Mouse (Mus musculus) E14TG2a.4 (cell line): ENCODE results near the gene Srarp.

Source experiments
- H3K27me3 ChIP-seq: 2 replicates; pipeline ENCODE4 v1.6.1; 2014; ENCODE audit warnings: low read length, control low read depth; ENCODE audit not compliant: insufficient read depth
- H3K36me3 ChIP-seq: 2 replicates; pipeline ENCODE4 v1.6.1; 2014; ENCODE audit warnings: low read length, control low read depth; ENCODE audit not compliant: insufficient read depth
- H3K4me1 ChIP-seq: replicated peaks from 2 replicates; pipeline ENCODE4 v1.6.1; 2014; ENCODE audit warnings: low read depth, low read length, control low read depth
- H3K4me3 ChIP-seq: replicated peaks from 2 replicates; pipeline ENCODE4 v1.5.1; 2014; ENCODE audit warnings: mild to moderate bottlenecking, low read length
- H3K9me3 ChIP-seq: 2 replicates; pipeline ENCODE4 v1.6.1; 2014; ENCODE audit warnings: low read length, control low read depth
- CTCF ChIP-seq: conservative IDR thresholded peaks from 2 replicates; pipeline ENCODE4 v1.5.1; 2014; ENCODE audit warnings: low read length
- NANOG ChIP-seq: IDR thresholded peaks from 2 replicates; pipeline ENCODE4 v1.6.1; 2014; ENCODE audit warnings: borderline replicate concordance, low read length, mixed read lengths
- POU5F1 ChIP-seq: IDR thresholded peaks from 2 replicates; pipeline ENCODE4 v1.6.1; 2014; ENCODE audit warnings: low read length, borderline replicate concordance

Srarp gene

GRCm38 (mm10) chr4:141469343-141469742 lies 33.4 kb upstream of the Srarp start:
- H3K4me1 ChIP-seq: peaks cover 68% of the 10 kb centered on the region
- TF ChIP-seq POU5F1 (no peak), NANOG (no peak), CTCF (no peak)
- H3K4me3 ChIP-seq: no peak overlapping the region
- H3K9me3 ChIP-seq: no peaks in the 10 kb centered on the region
- H3K36me3 ChIP-seq: peaks cover 98% of the 10 kb centered on the region
- no peaks in the 10 kb centered on the region for H3K27me3 ChIP-seq

DNA sequence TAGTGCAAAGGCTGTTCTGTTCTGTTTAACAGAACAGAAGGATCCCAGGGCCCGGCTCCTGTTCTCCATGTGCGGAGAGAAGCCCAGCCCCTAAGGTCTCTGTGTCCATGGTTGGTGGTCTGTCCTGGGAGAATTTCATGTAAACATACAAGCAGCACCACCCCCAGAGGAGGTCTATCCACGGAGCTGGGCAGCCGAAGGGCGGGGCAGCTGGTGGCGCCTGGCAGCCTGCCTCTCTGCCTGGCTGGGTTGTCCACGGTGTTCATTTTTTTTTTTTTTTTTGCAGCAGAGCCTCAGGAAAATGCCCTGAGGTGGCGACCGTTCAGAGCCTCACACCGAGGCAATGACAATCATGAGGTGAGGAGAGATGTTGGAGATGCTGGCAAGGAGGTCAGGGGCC lies 32.7 kb upstream of the Srarp start:
- H3K36me3 ChIP-seq: peaks cover 98% of the 10 kb centered on the region
- H3K27me3 ChIP-seq: no peaks in the 10 kb centered on the region
- TF ChIP-seq NANOG (no peak), CTCF (no peak), POU5F1 (no peak)
- H3K4me3 ChIP-seq: no peak overlapping the region
- peaks cover 68% of the 10 kb centered on the region for H3K4me1 ChIP-seq
- H3K9me3 ChIP-seq: no peaks in the 10 kb centered on the region

- Histone ChIP-seq H3K36me3 (peaks cover 98% of the 10 kb centered on the region), H3K4me3 (no peak overlapping the region), H3K27me3 (no peaks in the 10 kb centered on the region), H3K4me1 (peaks cover 68% of the 10 kb centered on the region), H3K9me3 (no peaks in the 10 kb centered on the region)
- no peak for TF ChIP-seq CTCF
- no peak for TF ChIP-seq NANOG
- TF ChIP-seq POU5F1: no peak
These were observed 31.6 kb upstream of the Srarp start for GRCm38 (mm10) chr4:141467581-141467927.

- TF ChIP-seq NANOG (no peak), POU5F1 (no peak)
- Histone ChIP-seq H3K36me3 (peaks cover 98% of the 10 kb centered on the region), H3K4me1 (peaks cover 68% of the 10 kb centered on the region), H3K27me3 (no peaks in the 10 kb centered on the region), H3K4me3 (no peak overlapping the region), H3K9me3 (no peaks in the 10 kb centered on the region)
These were observed 31.1 kb upstream of the Srarp start for GRCm38 (mm10) chr4:141466844-141467580.

- peaks cover 68% of the 10 kb centered on the region for H3K4me1 ChIP-seq
- peaks cover 98% of the 10 kb centered on the region for H3K36me3 ChIP-seq
- no peak overlapping the region for H3K4me3 ChIP-seq
- TF ChIP-seq POU5F1: no peak
- no peak for TF ChIP-seq CTCF
- no peak for TF ChIP-seq NANOG
- H3K27me3 ChIP-seq: no peaks in the 10 kb centered on the region
- H3K9me3 ChIP-seq: no peaks in the 10 kb centered on the region
These were observed 30.4 kb upstream of the Srarp start for GRCm38 (mm10) chr4:141466289-141466795.

DNA sequence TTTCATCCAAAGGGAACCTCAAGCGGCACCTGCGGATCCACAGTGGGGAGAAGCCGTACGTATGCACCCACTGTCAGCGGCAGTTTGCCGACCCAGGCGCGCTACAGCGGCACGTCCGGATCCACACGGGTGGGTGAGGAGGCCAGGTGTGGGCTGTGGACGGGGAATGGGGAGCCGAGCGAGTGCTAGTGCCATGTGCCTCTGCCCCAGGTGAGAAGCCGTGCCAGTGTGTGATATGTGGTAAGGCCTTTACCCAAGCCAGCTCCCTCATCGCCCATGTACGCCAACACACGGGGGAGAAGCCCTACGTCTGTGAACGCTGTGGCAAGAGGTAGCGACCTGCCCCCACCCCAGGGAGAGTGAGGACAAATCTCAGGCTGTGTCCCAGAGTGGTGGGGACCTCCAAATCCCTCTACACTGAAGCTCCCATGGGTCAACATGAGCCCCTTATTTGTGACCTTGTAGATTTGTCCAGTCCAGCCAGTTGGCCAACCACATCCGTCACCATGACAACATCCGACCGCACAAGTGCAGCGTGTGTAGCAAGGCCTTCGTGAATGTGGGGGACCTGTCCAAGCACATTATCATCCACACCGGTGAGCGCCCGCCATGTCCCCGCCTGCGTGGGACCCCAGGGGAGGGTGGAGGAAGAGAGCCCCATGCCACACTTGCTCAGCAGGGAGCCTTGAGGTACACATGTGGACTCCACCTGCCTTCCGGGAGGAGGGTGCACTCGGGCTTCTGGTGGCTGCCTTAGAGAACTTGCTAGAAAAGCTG lies 29.8 kb upstream of the Srarp start:
- peaks cover 92% of the 10 kb centered on the region for H3K36me3 ChIP-seq
- TF ChIP-seq CTCF: no peak
- no peak for TF ChIP-seq NANOG
- no peak for TF ChIP-seq POU5F1
- H3K4me1 ChIP-seq: peaks cover 72% of the 10 kb centered on the region
- no peaks in the 10 kb centered on the region for H3K27me3 ChIP-seq
- H3K4me3 ChIP-seq: no peak overlapping the region
- no peaks in the 10 kb centered on the region for H3K9me3 ChIP-seq

- TF ChIP-seq POU5F1: no peak
- H3K9me3 ChIP-seq: no peaks in the 10 kb centered on the region
- H3K4me3 ChIP-seq: peak overlapping the region; percentile 70
- H3K36me3 ChIP-seq: peaks cover 91% of the 10 kb centered on the region
- H3K27me3 ChIP-seq: no peaks in the 10 kb centered on the region
- H3K4me1 ChIP-seq: peaks cover 74% of the 10 kb centered on the region
These were observed 28.8 kb upstream of the Srarp start for GRCm38 (mm10) chr4:141464722-141465121.

GRCm38 (mm10) chr4:141463472-141463871 lies 27.6 kb upstream of the Srarp start:
- no peaks in the 10 kb centered on the region for H3K9me3 ChIP-seq
- H3K27me3 ChIP-seq: no peaks in the 10 kb centered on the region
- no peak overlapping the region for H3K4me3 ChIP-seq
- peaks cover 81% of the 10 kb centered on the region for H3K36me3 ChIP-seq
- H3K4me1 ChIP-seq: peaks cover 80% of the 10 kb centered on the region
- no peak for TF ChIP-seq NANOG
- TF ChIP-seq CTCF: no peak
- no peak for TF ChIP-seq POU5F1
